Mouse (Mus musculus) large intestine, adult 2 months (tissue): ENCODE data around the gene Olfr432. TPM values are rescaled to one million over a fixed set of nuclear protein-coding genes. Genes with fewer than 3 reads are reported as not detected.
"Not testable (repeated sequence)": the region's sequence is repeated elsewhere in the genome, so short reads cannot be mapped to it uniquely, and the experiment has no call there.

Source experiments
- DNase-seq: peaks from one replicate; pipeline ENCODE4 v3.0.0-alpha.2; 2012; ENCODE audit warnings: low read depth, low spot score
- WGBS: fragments of 180-500 bp; shearing (Covaris S2); methylation state at CpG from one replicate; pipeline ENCODE4 v1.1.7; 2018; 5-methylcytosine and 5-hydroxymethylcytosine counted together
- polyA plus RNA-seq: library from polyadenylated mRNA; depleted of rRNA; stranded (reverse); fragments of >200 nt; gene quantifications from 2 replicates; pipeline ENCODE4 v1.2.3, GENCODE M21; 2012; rRNA removed

The Olfr432 gene
- not detected in 2 replicates for polyA plus RNA-seq

GRCm38 (mm10) chr1:174048893-174049292 is at the start of gene Olfr432:
Olfr432 (plus strand) TSS chr1:174049205.
- 48% methylated on average over 2 of the region's 2 CpGs for WGBS
- DNase-seq, result no peak

- not testable (repeated sequence) for DNase-seq
- 61% methylated on average over 2 of the region's 3 CpGs for WGBS
Observed at GRCm38 (mm10) chr1:174004352-174005109, 44.5 kb upstream of the Olfr432 start.

GRCm38 (mm10) chr1:174007050-174007449 is 42.0 kb upstream of the Olfr432 start:
- DNase-seq, result not testable (repeated sequence)

GRCm38 (mm10) chr1:174031698-174032097 is 17.3 kb upstream of the Olfr432 start, which contains the start of gene Ifi205:
Ifi205 (minus strand) TSS chr1:174031810.
- WGBS, result 9% methylated on average over 1 of the region's 1 CpGs

GRCm38 (mm10) chr1:174035841-174036240 is 13.2 kb upstream of the Olfr432 start:
- 61% methylated on average over 4 of the region's 4 CpGs for WGBS
- DNase-seq, result no peak

More at GRCm38 (mm10) chr1:174031698-174032097, 17.3 kb upstream of the Olfr432 start, which contains the start of gene Ifi205:
- DNase-seq, result no peak

GRCm38 (mm10) chr1:174038480-174038879 is 10.5 kb upstream of the Olfr432 start:
- DNase-seq, result no peak
- WGBS, result 59% methylated on average over 3 of the region's 3 CpGs

GRCm38 (mm10) chr1:174040523-174041177 is 8.4 kb upstream of the Olfr432 start, which contains the start of gene Olfr433:
Olfr433 (plus strand) TSS chr1:174040705.
- WGBS, result 67% methylated on average over 7 of the region's 7 CpGs
- no peak for DNase-seq

GRCm38 (mm10) chr1:174042091-174042884 is 6.7 kb upstream of the Olfr432 start:
- WGBS, result 89% methylated on average over 12 of the region's 12 CpGs
- DNase-seq, result not testable (repeated sequence)

GRCm38 (mm10) chr1:174044431-174044830 is 4.6 kb upstream of the Olfr432 start:
- 50% methylated on average over 2 of the region's 2 CpGs for WGBS
- DNase-seq, result no peak

- not testable (repeated sequence) for DNase-seq
- 80% methylated on average over 6 of the region's 6 CpGs for WGBS
Observed at GRCm38 (mm10) chr1:174048227-174048626, 778 bp upstream of the Olfr432 start.

GRCm38 (mm10) chr1:174049357-174049756 is 352 bp downstream of the Olfr432 start:
- DNase-seq, result not testable (repeated sequence)
- WGBS, result 69% methylated on average over 4 of the region's 4 CpGs

- 84% methylated on average over 4 of the region's 4 CpGs for WGBS
- no peak for DNase-seq
Observed at GRCm38 (mm10) chr1:174050532-174050931, 1.5 kb downstream of the Olfr432 start.

GRCm38 (mm10) chr1:174051515-174051914 is 2.5 kb downstream of the Olfr432 start:
- WGBS, result 80% methylated on average over 4 of the region's 4 CpGs
- DNase-seq, result no peak

- no peak for DNase-seq
- 76% methylated on average over 5 of the region's 5 CpGs for WGBS
Observed at GRCm38 (mm10) chr1:174051931-174052536, 3.0 kb downstream of the Olfr432 start.

GRCm38 (mm10) chr1:174052981-174053380 is 4.0 kb downstream of the Olfr432 start:
- no peak for DNase-seq
- WGBS, result 67% methylated on average over 3 of the region's 3 CpGs

GRCm38 (mm10) chr1:174055248-174055647 is 6.2 kb downstream of the Olfr432 start:
- no peak for DNase-seq
- WGBS, result 69% methylated on average over 2 of the region's 2 CpGs

- 93% methylated on average over 3 of the region's 3 CpGs for WGBS
- no peak for DNase-seq
Observed at GRCm38 (mm10) chr1:174066305-174066704, 17.3 kb downstream of the Olfr432 start, which contains the start of gene Olfr430. Olfr430 (plus strand) TSS chr1:174066605.

- DNase-seq, result no peak
- WGBS, result 83% methylated on average over 2 of the region's 2 CpGs
Observed at GRCm38 (mm10) chr1:174084031-174084430, 35.0 kb downstream of the Olfr432 start, which contains the start of gene Olfr429. Olfr429 (plus strand) TSS chr1:174084331.

- WGBS, result 85% methylated on average over 1 of the region's 1 CpGs
Observed at GRCm38 (mm10) chr1:174096591-174096990, 47.6 kb downstream of the Olfr432 start, which contains the start of gene Olfr427. Olfr427 (plus strand) TSS chr1:174096891.

More at GRCm38 (mm10) chr1:174096591-174096990, 47.6 kb downstream of the Olfr432 start, which contains the start of gene Olfr427:
- no peak for DNase-seq
